Mouse (Mus musculus): ENCODE data around the gene Tspan7. TPM values are rescaled to one million over a fixed set of nuclear protein-coding genes. Genes with fewer than 3 reads are reported as not detected.

Gene Tspan7
- 36.1 and 71.2 TPM in 2 replicates for polyA plus RNA-seq (2012; rRNA removed)

- TF ChIP-seq CTCF (IDR thresholded peaks at IDR 0.05; ENCODE audit: extremely low read depth, insufficient read length, insufficient replicate concordance, low read depth, low read length) (no peak), POLR2A (IDR thresholded peaks at IDR 0.05; ENCODE audit: low read depth, low read length) (0 out of 2 replicates have a peak, but pooled peaks have one; percentile 11)
- H3K36me3 ChIP-seq (ENCODE audit: control insufficient read depth, insufficient read depth, low read length): no peaks in the 10 kb centered on the region
- H3K27me3 ChIP-seq (ENCODE audit: control insufficient read depth, insufficient read depth, low read length): no peaks in the 10 kb centered on the region
- peak within 1 kb of the TSS; percentile 51 for H3K27ac ChIP-seq (ENCODE audit: insufficient read depth, low read depth, low read length)
- 0 out of 2 replicates have a peak, but pooled peaks cover 2% of the 10 kb centered on the region for H3K4me1 ChIP-seq (ENCODE audit: control insufficient read depth, insufficient read depth, insufficient read length, low read length)
- 11% methylated on average over 24 of the region's 41 CpGs for WGBS
- peak within 1 kb of the TSS; percentile 95 for H3K4me3 ChIP-seq (ENCODE audit: low read depth, low read length)
Observed at GRCm38 (mm10) chrX:10484872-10485569, at the start of gene Tspan7. Gene Tspan7, plus strand, starts transcription at chrX:10485158.

DNA sequence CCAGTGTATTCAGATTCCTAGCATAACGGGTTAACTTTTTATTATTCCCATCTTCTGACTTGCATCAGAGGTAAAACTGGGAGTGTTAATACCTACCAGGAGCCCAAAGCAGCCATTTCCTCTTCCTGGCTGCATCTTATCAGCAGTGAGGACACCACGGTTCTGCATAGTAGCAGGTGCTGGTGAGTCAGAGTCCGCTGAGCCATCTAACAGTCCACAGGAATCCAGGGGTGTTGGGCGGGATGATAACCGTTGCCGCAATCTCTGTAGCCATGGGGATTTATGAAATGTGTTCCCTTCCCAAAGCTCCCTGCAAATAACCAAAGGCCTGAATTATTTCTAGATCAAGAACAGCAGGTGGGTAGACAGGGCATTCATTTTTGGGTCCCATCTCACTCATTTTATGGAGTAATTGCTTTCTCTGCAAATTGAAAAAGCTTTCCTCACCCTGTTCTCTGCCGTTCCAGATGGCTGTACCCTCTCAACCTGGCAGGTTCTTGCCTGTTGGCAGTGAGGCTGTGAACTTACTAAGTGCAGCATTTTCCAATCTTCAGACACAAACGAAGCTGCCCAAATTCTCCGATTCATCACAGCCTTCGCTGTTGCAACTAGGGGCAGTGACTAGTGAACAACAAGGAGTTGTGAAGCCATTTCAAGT lies 35.5 kb upstream of the Tspan7 start:
- H3K4me3 ChIP-seq (ENCODE audit: low read depth, low read length): no peak overlapping the region
- no peaks in the 10 kb centered on the region for H3K4me1 ChIP-seq (ENCODE audit: control insufficient read depth, insufficient read depth, insufficient read length, low read length)
- H3K27ac ChIP-seq (ENCODE audit: insufficient read depth, low read depth, low read length): no peak overlapping the region
- no peaks in the 10 kb centered on the region for H3K36me3 ChIP-seq (ENCODE audit: control insufficient read depth, insufficient read depth, low read length)
- TF ChIP-seq CTCF (IDR thresholded peaks at IDR 0.05; ENCODE audit: extremely low read depth, insufficient read length, insufficient replicate concordance, low read depth, low read length) (no peak), POLR2A (IDR thresholded peaks at IDR 0.05; ENCODE audit: low read depth, low read length) (no peak)
- WGBS: 51% methylated on average over 10 of the region's 10 CpGs
- no peaks in the 10 kb centered on the region for H3K27me3 ChIP-seq (ENCODE audit: control insufficient read depth, insufficient read depth, low read length)

- Histone ChIP-seq H3K27me3 (ENCODE audit: control insufficient read depth, insufficient read depth, low read length) (no peaks in the 10 kb centered on the region), H3K4me1 (ENCODE audit: control insufficient read depth, insufficient read depth, insufficient read length, low read length) (no peaks in the 10 kb centered on the region), H3K36me3 (ENCODE audit: control insufficient read depth, insufficient read depth, low read length) (no peaks in the 10 kb centered on the region), H3K4me3 (ENCODE audit: low read depth, low read length) (no peak overlapping the region), H3K27ac (ENCODE audit: insufficient read depth, low read depth, low read length) (no peak overlapping the region)
- WGBS: 75% methylated on average over 2 of the region's 2 CpGs
- TF ChIP-seq POLR2A (IDR thresholded peaks at IDR 0.05; ENCODE audit: low read depth, low read length): no peak
- no peak for TF ChIP-seq CTCF (IDR thresholded peaks at IDR 0.05; ENCODE audit: extremely low read depth, insufficient read length, insufficient replicate concordance, low read depth, low read length)
Observed at GRCm38 (mm10) chrX:10450143-10451060, 34.6 kb upstream of the Tspan7 start.

DNA sequence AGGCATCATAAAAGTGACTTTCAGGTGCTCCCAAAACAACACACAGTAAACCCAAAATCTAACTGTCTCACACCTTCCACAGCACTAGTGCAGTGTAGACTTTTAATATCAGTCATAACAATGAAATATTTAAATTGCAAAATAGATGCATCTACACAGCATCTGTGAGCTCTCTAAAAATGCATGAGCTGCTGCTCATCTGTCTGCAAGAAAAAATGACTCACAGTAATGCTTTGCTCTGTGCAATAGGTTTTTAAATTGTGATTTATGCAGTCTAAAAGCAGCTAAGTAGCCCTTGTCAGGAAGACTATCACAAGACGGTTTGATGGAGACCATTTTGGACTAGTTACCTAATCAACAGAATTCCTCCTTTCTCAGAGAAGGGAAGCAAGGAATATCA lies 31.2 kb upstream of the Tspan7 start:
- 65% methylated on average over 1 of the region's 1 CpGs for WGBS

DNA sequence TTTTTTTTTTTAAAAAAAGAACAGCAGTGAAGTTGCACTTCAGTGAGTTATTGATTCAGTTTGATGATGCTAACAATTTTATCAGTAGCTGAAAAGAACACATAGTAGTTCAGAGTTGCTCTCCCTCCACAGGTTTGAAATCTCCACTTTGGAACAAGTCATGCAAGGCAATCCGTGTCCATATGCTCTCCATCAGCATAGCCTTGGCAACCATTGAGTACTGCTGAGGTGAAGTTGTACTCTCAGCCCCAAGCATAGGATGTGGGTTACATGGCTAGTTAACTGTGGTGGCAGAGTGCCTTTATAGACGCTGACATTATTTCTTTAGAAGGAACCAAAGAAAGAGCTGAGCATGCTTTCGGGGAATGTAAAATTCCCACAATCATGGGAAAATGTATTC lies 27.7 kb upstream of the Tspan7 start:
- no peaks in the 10 kb centered on the region for H3K27me3 ChIP-seq (ENCODE audit: control insufficient read depth, insufficient read depth, low read length)
- no peaks in the 10 kb centered on the region for H3K36me3 ChIP-seq (ENCODE audit: control insufficient read depth, insufficient read depth, low read length)
- TF ChIP-seq CTCF (IDR thresholded peaks at IDR 0.05; ENCODE audit: extremely low read depth, insufficient read length, insufficient replicate concordance, low read depth, low read length): no peak
- no peak for TF ChIP-seq POLR2A (IDR thresholded peaks at IDR 0.05; ENCODE audit: low read depth, low read length)
- H3K4me3 ChIP-seq (ENCODE audit: low read depth, low read length): no peak overlapping the region
- H3K4me1 ChIP-seq (ENCODE audit: control insufficient read depth, insufficient read depth, insufficient read length, low read length): peaks cover 3% of the 10 kb centered on the region; the same call in 1 of the 2 replicates
- WGBS: 94% methylated on average over 3 of the region's 3 CpGs
- H3K27ac ChIP-seq (ENCODE audit: insufficient read depth, low read depth, low read length): no peak overlapping the region

More for the DNA sequence above, 31.2 kb upstream of the Tspan7 start:
- Histone ChIP-seq H3K36me3 (ENCODE audit: control insufficient read depth, insufficient read depth, low read length) (no peaks in the 10 kb centered on the region), H3K4me3 (ENCODE audit: low read depth, low read length) (no peak overlapping the region), H3K27me3 (ENCODE audit: control insufficient read depth, insufficient read depth, low read length) (no peaks in the 10 kb centered on the region), H3K27ac (ENCODE audit: insufficient read depth, low read depth, low read length) (no peak overlapping the region), H3K4me1 (ENCODE audit: control insufficient read depth, insufficient read depth, insufficient read length, low read length) (no peaks in the 10 kb centered on the region)
- TF ChIP-seq CTCF (IDR thresholded peaks at IDR 0.05; ENCODE audit: extremely low read depth, insufficient read length, insufficient replicate concordance, low read depth, low read length): no peak
- no peak for TF ChIP-seq POLR2A (IDR thresholded peaks at IDR 0.05; ENCODE audit: low read depth, low read length)

DNA sequence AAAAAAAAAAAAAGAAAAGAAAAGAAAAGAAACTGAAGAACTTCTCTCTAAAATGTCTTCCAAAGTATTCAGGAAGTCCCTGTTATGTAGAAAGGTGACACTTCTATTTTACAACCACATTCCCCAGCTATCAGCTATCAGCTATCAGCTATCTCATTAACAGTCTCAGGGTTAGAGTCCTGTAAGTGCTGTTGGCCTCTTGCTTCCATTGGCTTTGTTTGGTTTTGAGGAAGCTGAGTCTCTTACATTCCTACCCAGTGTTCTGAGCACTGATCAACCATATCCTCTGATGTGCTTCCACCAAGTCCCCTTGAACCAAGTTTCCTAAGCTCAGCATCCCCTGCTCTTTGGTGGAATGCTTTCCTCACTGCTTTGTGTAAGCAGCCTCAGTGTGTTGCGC lies 7.9 kb upstream of the Tspan7 start:
- no peak overlapping the region for H3K4me3 ChIP-seq (ENCODE audit: low read depth, low read length)
- H3K27me3 ChIP-seq (ENCODE audit: control insufficient read depth, insufficient read depth, low read length): no peaks in the 10 kb centered on the region
- TF ChIP-seq CTCF (IDR thresholded peaks at IDR 0.05; ENCODE audit: extremely low read depth, insufficient read length, insufficient replicate concordance, low read depth, low read length) (no peak), POLR2A (IDR thresholded peaks at IDR 0.05; ENCODE audit: low read depth, low read length) (no peak)
- WGBS: 91% methylated on average over 1 of the region's 1 CpGs
- peaks cover 5% of the 10 kb centered on the region; the same call in 1 of the 2 replicates for H3K4me1 ChIP-seq (ENCODE audit: control insufficient read depth, insufficient read depth, insufficient read length, low read length)
- H3K27ac ChIP-seq (ENCODE audit: insufficient read depth, low read depth, low read length): peak overlapping the region; percentile 84
- no peaks in the 10 kb centered on the region for H3K36me3 ChIP-seq (ENCODE audit: control insufficient read depth, insufficient read depth, low read length)
